Mouse (Mus musculus) liver, embryonic 14.5 days (tissue): Measurements from ENCODE around the gene Rfxank.

Experiments used
- CTCF ChIP-seq: IDR thresholded peaks from 2 replicates; pipeline ENCODE4 v1.5.1; 2016; ENCODE audit warnings: antibody characterized with exemption, low read depth, control low read depth
- EP300 ChIP-seq: IDR thresholded peaks from 2 replicates; pipeline ENCODE4 v1.6.1; 2016; ENCODE audit warnings: antibody characterized with exemption, low read depth

DNA sequence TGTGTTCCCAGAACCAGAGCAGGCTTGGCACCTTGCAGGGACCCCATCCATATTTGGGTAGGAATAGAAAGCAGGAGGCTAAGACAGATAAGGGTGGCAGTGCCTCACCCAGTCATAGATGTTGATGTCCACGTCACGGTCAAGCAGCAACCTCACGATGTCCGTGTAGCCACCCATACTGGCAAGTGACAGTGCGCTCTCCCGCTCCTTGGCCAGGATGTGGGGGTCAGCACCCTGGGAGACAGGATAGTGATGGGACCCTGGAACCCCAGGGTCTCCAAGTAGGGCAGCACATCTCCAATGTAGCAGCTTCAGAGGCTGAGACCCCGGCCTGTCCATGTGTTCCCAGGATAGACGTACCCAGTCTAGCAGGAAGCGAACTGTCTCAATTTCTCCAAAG is 4.0 kb downstream of the Rfxank start:
- TF ChIP-seq CTCF (no peak), EP300 (no peak)
